Mouse (Mus musculus): ENCODE data around the gene Lemd1. TPM values are rescaled to one million over a fixed set of nuclear protein-coding genes. Genes with fewer than 3 reads are reported as not detected.
"Not testable (repeated sequence)": the region's sequence is repeated elsewhere in the genome, so short reads cannot be mapped to it uniquely, and the experiment has no call there.

Lemd1 gene
- total RNA-seq, 1 experiment from 2014 or later, result not detected

GRCm38 (mm10) chr1:132162618-132163017 lies 28.6 kb upstream of the Lemd1 start:
- not testable (repeated sequence) for ATAC-seq (replicated peaks; ENCODE audit: low read depth, poor library complexity, severe bottlenecking)

- no peak for ATAC-seq (replicated peaks; ENCODE audit: low read depth, poor library complexity, severe bottlenecking)
Observed at GRCm38 (mm10) chr1:132164780-132165518, 26.3 kb upstream of the Lemd1 start.

- no peak; the same call in 1 of the 2 replicates for ATAC-seq (replicated peaks; ENCODE audit: low read depth, poor library complexity, severe bottlenecking)
Observed at GRCm38 (mm10) chr1:132165859-132166258, 25.4 kb upstream of the Lemd1 start.

GRCm38 (mm10) chr1:132168115-132168767 lies 23.0 kb upstream of the Lemd1 start:
- ATAC-seq (replicated peaks; ENCODE audit: low read depth, poor library complexity, severe bottlenecking), result peak; percentile 75

GRCm38 (mm10) chr1:132170698-132171097 lies 20.5 kb upstream of the Lemd1 start:
- ATAC-seq (replicated peaks; ENCODE audit: low read depth, poor library complexity, severe bottlenecking), result peak; percentile 50

GRCm38 (mm10) chr1:132171619-132172018 lies 19.6 kb upstream of the Lemd1 start:
- ATAC-seq (replicated peaks; ENCODE audit: low read depth, poor library complexity, severe bottlenecking), result no peak

GRCm38 (mm10) chr1:132186303-132186702 lies 4.9 kb upstream of the Lemd1 start:
- ATAC-seq (replicated peaks; ENCODE audit: low read depth, poor library complexity, severe bottlenecking), result no peak

GRCm38 (mm10) chr1:132188442-132189066 lies 2.7 kb upstream of the Lemd1 start:
- ATAC-seq (replicated peaks; ENCODE audit: low read depth, poor library complexity, severe bottlenecking), result no peak

- ATAC-seq (replicated peaks; ENCODE audit: low read depth, poor library complexity, severe bottlenecking), result no peak
Observed at GRCm38 (mm10) chr1:132189231-132189630, 2.0 kb upstream of the Lemd1 start.

GRCm38 (mm10) chr1:132190040-132190513 lies 1.2 kb upstream of the Lemd1 start:
- ATAC-seq (replicated peaks; ENCODE audit: low read depth, poor library complexity, severe bottlenecking), result peak; percentile 53

- ATAC-seq (replicated peaks; ENCODE audit: low read depth, poor library complexity, severe bottlenecking), result no peak
Observed at GRCm38 (mm10) chr1:132190621-132191092, 574 bp upstream of the Lemd1 start.

GRCm38 (mm10) chr1:132191786-132192680 lies 802 bp downstream of the Lemd1 start:
- ATAC-seq (replicated peaks; ENCODE audit: low read depth, poor library complexity, severe bottlenecking), result no peak

- ATAC-seq (replicated peaks; ENCODE audit: low read depth, poor library complexity, severe bottlenecking), result no peak
Observed at GRCm38 (mm10) chr1:132193806-132194205, 2.6 kb downstream of the Lemd1 start.

- no peak for ATAC-seq (replicated peaks; ENCODE audit: low read depth, poor library complexity, severe bottlenecking)
Observed at GRCm38 (mm10) chr1:132194624-132195023, 3.4 kb downstream of the Lemd1 start.

- no peak for ATAC-seq (replicated peaks; ENCODE audit: low read depth, poor library complexity, severe bottlenecking)
Observed at GRCm38 (mm10) chr1:132195100-132195499, 3.9 kb downstream of the Lemd1 start.

GRCm38 (mm10) chr1:132195681-132196080 lies 4.5 kb downstream of the Lemd1 start:
- ATAC-seq (replicated peaks; ENCODE audit: low read depth, poor library complexity, severe bottlenecking), result no peak

GRCm38 (mm10) chr1:132196337-132196736 lies 5.1 kb downstream of the Lemd1 start:
- no peak for ATAC-seq (replicated peaks; ENCODE audit: low read depth, poor library complexity, severe bottlenecking)

GRCm38 (mm10) chr1:132197666-132198065 lies 6.4 kb downstream of the Lemd1 start:
- ATAC-seq (replicated peaks; ENCODE audit: low read depth, poor library complexity, severe bottlenecking), result no peak

GRCm38 (mm10) chr1:132198401-132199071 lies 7.3 kb downstream of the Lemd1 start:
- ATAC-seq (replicated peaks; ENCODE audit: low read depth, poor library complexity, severe bottlenecking), result no peak
